Mouse (Mus musculus) 416B (cell line): ENCODE measurements at regions not wholly inside any gene's neighbourhood (a gene's known extent, or its start where the extent isn't known, plus 50 kb on each side); places are given as distances from the start of the nearest gene placed in this dataset.

Experiments used
- DNase-seq: peaks from one replicate; pipeline ENCODE4 v3.0.0; 2011; ENCODE audit warnings: low read depth

DNA sequence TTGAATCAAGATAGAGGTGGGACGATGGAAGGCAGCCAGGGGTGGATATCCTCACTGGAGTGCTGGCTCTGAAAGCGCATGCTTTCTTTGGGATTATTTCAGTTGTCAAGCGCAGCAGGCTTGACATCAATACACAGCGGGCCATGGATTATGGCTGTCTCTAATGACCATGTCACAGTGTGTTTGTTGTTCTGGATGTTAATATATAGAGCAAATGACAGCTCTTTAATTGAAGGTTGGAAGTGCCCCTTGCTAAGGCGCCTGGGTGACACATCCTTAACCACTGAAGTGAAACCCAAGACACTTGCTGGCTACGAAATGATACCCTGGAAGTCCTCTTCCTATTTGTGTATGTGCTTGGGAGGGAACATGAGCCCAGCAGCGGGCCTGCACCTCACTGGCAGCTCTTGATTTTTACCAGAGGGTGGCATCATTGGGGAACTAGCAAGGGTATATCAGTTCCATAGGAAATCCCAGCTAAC is 200.5 kb upstream of the Rasgrp1 start:
- DNase-seq, result no peak

DNA sequence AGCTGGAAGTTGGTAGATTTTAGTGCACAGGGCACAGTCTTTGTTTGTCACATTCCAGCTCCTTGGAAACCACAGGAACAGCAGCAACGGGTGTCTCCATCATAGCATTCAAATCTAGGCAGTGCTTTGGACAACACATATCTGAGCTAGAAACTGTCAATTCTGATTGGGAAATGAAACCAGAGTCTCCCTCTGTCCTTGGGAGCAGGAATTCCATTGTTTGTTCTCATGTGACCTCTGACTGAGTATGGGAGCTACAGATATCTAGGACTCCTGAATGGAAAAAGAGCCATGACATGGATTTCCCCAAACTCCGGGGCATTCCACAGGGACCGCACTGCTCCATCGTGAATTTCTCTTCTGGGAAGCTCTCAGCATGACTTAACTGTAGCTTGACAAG is 205.5 kb upstream of the Rasgrp1 start:
- no peak for DNase-seq

DNA sequence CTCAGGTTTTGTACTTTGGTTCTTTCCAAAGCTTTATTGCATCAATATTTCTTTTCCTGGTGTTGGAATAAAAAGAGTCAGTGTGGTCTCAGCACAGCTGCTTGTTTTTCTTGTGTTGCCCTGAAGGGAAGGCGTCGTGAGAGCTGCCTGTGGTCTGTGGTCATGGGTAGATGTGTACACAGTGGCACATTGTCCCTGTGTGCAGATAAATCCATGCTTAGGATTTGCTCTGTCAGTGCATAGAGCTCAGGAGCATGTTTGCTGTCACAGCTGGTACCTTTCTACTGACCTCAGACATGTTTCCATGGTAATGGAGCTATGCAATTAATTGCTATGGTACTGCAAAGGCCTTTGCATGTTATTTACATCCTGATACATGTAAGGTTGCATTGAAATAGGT is 213.5 kb upstream of the Rasgrp1 start:
- DNase-seq, result no peak

DNA sequence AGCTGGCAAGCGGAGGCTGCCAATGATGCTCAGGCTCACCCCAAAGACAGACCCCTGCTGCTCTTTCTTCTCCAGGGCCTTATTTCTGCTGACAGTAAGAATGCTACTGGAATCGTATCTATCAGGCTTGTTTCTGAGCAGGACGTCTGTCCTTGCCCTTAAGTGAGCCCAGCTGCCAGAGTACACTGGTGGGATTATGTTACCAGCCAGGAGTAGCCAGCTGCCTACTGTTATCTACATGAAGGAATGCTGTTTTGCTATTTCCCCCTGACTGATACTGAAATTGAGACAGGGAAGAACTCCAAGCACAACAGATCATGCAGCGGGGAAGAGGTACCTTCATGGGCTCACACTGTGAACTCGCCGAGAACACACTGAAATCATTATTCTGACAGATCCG is 228.2 kb upstream of the Rasgrp1 start:
- no peak for DNase-seq

DNA sequence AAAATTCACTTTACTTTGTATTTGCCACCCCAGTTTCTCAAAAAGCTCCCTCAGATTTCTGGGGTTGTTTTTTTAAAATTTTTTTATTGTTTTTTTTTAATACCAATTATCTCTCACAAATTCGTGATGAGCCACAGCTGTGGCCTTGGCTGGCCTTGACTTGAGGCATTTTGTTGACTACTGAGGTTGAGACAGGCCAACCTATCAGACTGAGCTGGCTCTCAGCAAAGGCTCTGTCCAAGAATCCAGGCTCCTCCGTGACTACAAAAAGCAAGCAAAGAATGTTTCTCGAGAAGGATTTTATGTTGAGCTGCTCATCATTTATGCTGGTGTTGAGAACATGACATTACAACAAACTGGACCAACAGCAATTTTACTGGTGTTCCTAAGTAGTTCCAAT is 244.6 kb upstream of the Rasgrp1 start:
- no peak for DNase-seq

DNA sequence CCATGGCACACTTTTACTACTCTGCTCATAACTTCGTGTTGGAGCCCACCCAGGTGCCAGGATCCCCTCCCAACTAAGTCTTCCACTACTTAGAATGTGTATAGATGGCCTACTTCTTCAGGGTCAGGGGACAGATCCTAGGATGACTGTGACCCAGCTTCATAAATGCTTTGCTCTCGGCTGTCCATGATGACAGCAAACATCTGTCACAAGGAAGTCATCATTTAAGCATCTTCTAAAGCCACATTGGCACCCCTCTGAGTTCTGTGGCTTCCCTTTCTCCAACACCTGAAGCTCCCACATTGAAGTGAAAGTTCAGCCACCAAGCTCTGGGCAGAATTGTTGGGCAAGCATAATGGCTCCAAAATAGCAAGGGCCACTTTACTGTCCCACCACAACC is 252.2 kb upstream of the Rasgrp1 start:
- no peak for DNase-seq

DNA sequence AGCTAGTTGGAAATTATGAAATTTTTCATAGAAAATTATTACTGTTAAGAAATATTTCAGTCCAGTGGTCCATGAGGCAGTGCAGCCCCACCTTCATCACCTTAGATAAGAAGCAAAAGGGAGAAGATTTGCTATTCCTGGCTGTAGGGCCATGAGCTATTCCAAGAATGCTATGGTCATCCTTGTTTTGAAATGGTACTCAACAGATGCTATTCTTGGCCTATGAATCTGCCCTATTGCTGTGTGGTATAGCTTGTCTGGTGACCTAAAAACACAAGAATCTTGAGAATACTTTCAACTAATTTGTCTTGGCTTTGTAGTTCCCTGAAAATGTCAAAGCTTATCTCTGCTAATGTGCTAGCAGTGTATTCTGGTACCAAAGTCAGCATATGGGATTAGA is 254.8 kb upstream of the Rasgrp1 start:
- no peak for DNase-seq

DNA sequence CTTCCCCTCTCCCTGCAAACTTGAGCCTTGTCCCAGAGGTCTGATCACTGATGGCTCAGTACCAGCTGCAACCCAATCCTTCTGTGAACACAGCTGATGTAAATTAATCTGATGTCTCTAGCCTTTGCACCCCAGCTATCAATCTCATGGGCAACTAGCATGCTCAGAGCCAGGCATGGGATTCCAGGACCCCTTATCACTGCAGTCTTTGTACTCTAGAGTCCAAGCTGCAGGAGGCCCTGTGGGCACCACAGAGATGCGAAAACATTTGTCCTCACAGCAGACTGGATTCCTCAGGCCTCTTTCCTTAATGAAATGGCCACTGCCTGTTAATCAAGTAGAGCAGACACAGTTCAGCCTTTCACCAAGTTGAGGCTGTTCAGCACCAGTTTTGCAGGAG is 272.0 kb upstream of the Rasgrp1 start:
- no peak for DNase-seq

DNA sequence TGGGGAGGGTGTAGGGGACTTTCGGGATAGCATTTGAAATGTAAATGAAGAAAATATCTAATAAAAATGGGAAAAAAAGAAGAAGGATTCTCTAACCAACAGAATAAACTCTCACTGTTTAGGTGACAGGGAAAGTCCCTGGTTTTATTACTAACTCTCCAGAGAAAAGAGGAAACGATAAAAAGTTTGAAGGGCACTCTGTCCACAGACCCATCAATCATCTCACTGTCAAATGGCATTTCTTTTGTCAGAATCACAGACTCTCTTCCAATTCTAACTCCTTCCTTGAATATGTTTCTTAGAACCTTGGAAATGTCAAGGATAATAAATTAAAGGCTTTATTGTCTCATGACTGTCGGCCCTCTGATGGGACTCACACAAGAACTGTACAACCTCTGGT is 275.3 kb upstream of the Rasgrp1 start:
- DNase-seq, result no peak

DNA sequence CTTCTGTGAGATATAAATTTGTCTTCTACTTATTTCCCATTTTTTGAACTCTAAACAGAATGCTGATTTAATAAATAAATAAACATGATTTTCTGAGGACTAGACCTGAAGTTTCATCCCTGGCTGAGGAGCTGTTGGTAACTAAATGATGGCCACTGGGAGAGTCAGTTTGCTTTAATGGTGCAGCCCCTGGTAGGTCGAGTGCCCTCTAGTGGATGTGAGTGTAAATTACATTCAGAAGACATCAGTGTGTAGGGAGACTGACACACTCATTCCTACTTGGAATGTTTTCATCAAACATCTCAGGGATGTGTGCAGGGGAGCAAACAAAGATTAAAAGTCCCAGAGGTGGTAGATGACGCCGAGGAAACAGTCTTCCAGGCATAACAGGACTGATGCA is 281.2 kb upstream of the Rasgrp1 start:
- peak; percentile 40 for DNase-seq

DNA sequence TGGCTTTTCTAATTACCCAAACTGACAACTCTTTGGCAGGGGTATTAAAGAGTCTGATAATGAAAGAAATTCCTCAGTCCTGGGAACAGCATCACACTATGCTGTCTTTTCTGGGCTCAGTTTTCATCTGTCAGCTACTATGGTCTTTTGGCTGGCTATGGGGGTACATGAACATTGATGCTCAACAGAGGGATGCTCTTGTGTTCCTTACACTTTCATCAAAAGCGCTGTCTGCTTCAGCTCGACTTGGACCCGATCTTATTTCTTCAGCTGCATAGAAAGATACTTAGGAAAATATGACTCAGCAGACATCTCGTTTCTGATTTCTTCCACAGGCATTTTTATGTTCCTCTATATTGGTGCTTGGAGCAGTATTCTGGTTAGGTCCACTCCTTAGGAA is 292.1 kb upstream of the Rasgrp1 start:
- DNase-seq, result no peak

DNA sequence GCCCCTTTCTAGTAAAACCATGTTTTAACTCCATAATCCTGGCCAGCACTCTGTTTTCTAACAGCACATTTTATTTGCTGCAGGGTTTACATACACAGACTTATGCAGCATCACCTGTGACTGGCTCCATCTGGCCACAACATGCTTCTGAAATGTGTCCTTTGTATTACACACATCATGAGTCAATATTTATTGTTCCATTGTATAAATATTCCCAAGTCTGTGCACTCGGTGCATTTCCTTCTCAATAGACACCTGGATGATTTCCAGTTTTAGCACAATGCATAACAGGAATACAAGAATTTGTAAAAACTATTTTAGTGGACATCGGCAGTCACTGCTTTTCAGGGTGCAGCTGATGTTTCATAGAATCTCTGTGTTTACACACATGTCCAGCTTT is 294.6 kb upstream of the Rasgrp1 start:
- no peak for DNase-seq

DNA sequence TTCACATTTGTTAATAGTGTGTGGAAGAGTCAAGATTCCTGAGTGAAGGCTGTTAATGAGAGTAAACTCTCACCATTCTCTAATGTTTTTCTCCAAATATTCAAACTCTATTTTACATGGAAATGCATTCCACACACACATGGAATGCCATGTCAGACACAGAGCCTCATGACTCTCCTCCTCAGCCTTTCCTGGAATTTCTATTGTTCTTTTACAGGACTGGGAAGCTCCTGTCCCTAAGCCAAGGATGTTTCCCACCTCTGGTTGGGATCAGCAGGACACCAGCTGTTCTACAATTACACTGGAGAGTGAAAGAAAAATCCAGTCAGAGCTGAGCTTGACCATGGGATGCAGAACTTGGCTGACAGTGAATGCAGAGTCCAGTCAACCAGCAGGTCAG is 309.3 kb upstream of the Rasgrp1 start:
- no peak for DNase-seq

DNA sequence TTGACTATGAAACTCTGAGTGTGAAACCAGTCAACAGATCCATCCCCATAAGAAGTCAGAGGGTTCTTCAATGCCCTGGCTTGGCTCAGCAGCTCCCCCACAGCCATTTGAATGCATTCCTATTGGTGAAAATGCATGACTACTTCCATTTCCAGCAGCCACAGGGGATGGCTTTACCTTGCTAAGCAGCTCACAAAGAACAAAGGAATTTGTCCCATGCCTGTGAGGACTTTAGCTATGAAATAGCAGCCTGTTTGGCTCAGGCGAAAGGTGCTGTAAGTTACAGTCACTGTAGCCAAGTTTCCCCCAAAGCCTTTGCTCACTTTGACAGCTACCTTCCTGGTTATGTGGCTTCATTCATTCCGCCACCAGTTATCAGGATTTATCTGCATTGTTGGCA is 309.8 kb upstream of the Rasgrp1 start:
- no peak for DNase-seq

DNA sequence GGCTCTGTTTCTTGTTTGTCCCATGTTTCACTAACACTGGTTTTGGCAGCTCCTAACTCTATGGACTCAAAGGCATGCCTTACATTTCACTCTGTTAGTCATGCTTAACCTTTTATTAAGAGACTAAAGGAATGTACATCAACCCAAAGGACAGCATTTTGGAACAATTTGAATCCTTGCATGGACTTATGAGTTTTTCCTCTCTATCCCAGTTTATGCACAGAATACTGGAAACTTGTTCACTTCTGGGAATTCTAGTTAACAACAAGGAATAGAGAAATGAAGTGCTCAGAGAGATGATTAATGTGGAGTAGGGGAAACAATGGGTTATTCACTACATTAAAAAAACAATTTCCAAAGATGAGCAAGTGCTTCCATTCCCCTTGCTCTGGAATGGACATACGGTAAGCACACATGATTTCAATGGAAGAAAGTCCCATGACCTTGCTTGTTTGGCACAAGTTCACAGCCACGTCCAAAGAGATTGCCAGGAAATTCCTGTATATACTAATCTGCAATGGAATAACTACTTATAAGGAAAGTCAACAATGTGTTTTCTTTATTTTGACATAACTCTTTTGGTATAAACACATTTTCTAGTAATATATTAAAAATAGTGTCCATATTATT is 313.9 kb upstream of the Rasgrp1 start:
- no peak for DNase-seq

DNA sequence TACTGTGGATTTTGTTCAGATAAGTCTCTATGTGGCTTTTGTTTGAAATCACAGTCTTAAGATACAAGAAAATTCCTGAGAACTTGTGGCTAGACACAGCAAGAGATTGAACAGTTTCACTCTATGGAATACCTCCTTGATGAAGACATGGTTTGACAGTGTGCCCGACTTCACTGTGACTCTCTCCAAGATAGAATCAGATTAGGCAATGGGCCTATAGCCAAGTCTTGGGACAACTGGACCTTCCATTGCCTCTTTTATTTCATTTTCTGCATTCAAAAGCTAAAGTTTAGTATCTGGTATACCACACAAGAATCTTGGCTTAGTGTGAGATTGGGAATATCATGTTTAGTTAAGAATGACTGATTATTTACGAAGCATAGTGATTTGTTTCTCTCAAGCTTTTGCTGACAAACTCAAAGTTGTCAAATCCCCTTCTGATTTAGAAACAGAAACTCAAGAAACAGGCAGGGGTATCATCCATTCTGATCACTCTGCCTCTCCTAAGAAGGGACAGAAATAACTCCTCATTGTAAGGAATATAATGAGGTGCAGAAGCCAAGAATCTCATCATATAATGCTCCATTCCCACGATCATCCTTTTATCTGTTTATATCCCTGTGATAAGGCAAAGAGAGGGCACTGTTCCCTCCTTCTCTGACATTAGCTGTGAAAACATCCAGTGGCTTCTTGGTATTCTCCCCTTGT is 317.6 kb upstream of the Rasgrp1 start:
- no peak for DNase-seq

DNA sequence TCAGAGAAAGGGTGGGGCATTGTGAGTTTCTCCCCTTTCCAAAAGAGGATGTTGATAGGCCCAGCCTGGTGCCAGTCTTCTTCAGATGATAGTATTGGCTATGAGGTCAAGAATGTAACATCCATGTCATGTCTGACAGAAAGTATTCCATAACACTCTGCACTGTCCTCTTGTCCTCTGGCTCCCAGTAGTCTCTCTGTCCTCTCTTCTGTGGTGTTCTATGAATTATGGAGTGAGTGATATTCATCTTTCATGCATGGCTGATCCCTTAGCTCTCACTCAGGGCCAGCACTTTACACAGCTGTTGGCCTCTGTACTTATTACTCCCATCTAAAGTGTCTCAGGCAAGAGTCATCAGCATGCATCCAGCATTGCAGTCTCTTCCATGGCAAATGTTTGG is 319.9 kb upstream of the Rasgrp1 start:
- DNase-seq, result no peak

DNA sequence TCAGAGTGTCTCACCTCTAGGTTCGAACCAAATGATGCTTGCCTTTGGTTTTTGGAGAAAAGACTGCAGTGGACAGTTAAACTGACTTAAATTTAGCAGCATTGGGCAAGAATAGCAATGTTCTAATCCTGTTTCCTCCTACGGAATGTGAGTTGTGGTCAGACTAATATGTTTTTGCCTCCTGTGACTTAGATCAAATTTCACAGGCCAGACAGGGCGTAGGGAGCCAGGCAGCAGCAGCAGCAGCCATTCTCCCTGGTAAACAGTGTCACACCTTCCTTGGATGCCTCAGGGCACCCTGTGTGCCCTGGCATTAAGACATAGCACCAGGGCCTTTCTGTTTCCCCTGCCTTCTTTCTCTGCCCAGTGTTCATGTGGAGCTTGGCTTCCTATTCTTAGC is 323.7 kb upstream of the Rasgrp1 start:
- no peak for DNase-seq

DNA sequence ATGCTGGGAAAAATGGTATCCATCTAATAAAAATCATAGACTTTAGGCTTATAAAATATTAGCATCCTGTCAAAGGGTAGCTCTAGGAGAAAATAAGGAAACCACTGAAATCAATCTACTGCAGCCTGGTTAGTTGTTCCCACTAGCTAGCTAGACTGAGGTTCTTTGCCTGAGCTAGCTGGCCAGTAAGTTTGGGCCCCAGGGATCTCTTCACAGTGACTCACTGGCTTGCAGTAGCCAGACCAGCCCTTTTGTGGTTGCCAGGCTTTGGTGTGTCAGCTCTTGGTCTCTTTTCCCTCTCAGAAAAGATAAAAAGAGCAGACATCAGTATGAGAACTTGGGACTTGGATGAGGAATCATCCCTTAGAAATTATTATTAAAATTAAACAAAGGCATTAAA is 325.3 kb upstream of the Rasgrp1 start:
- no peak for DNase-seq

DNA sequence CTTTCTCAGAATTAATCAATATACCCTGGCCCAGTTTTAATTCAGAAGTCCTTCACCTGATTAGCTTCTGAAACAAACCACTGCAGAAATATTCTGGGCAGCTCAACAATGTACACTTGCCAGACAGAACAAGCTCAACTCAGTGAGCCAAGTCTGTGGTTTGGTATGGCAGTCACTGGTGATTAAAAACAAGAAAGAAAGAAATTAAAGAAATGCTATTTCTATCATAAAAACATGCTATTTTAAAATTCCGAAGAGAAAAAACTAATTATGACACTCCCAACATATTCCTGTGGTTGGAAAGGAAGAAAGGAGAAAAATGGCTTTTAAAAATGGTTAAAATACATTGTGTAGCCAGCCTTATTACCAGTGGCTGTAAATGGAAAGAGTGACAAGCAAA is 332.1 kb upstream of the Rasgrp1 start:
- DNase-seq, result no peak

DNA sequence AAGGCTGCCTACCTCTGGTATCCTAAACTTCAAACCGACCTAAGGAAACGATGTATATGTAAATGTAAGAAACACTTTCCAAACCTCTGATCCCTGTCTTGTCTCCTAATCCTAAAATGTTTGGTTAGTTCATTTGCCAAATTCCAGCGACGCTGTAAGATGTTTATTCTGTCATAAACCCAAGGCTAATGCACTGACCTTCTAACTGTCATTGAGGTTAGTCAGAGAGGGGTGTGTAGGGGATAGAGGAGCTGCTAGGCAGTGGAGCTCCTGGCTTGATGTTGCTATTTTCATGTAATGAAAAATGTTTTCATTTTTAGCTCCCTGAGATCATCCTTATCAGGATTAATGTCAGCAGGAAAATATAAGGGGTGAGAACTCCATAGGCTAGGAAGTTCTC is 335.8 kb upstream of the Rasgrp1 start:
- DNase-seq, result no peak

DNA sequence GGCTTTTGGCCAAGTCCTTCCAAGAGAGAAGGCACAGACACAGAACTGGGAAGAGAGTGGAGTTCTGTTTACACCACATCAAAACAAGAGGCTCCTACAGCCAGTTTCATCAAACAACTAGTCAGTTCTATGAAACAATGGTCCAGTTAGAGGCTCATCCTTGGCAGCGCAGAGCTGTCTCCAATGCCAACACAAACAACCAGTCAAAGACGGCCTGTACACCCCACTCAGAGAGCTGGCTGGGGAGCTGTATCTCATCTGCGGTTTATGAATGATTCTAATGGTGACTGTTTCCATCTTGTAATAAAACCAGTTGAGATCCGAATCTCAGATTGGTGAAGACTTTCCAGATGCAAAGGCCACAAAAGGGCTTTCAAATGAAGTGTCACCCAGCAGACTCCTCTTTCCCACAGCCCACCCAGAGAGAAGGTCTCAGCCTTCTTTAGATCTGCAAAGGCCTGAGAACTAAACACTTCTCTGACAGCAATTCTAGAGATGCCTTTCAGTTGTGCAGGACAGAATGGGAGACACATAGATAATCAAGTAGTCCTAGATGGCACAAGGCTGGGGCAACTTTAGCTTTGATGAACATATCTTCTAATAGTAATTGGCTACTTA is 343.1 kb upstream of the Rasgrp1 start:
- DNase-seq, result no peak

DNA sequence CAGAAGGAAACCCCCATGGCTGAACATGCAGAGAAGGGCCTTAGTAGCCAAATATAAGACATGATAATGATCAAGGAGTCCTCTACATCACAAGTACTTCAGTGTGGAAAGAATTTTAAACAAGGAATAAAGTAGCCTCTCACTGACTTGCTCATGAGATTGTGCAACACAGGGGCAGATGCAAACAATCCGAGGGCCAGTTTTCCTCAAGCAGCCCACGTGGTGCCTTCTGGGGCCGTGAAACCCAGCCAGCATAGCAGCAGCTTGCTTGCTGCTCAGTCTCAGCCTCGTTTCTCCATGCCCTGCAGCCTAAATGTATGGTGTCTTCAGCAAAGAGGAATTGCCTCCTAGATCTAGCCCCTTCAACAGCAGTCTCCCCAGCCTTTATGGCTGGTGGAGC is 350.7 kb upstream of the Rasgrp1 start:
- DNase-seq, result no peak
